Mouse (Mus musculus): Measurements from ENCODE around the gene Dpt. TPM values are rescaled to one million over a fixed set of nuclear protein-coding genes. Genes with fewer than 3 reads are reported as not detected.

Gene Dpt
- total and polyA plus RNA-seq, 3 experiments: not detected

GRCm38 (mm10) chr1:164756951-164757350 lies 39.5 kb upstream of the Dpt start:
- no peak overlapping the region for H3K27ac ChIP-seq (ENCODE audit: insufficient read depth, low read depth)
- dilution Hi-C loops (cut with MboI; ENCODE audit: extremely low pct_ligation_motif_present, extremely low pct_unique_long_range_greater_than_20kb, low sequenced_read_pairs) (no loop called here), in situ Hi-C loops (cut with MboI; ENCODE audit: low pct_ligation_motif_present, low pct_unique_long_range_greater_than_20kb, low sequenced_read_pairs) (no loop called here)
- TF ChIP-seq ZNF384 (IDR thresholded peaks at IDR 0.05; ENCODE audit: low read depth, low read length) (no peak), POLR2A (IDR thresholded peaks at IDR 0.05; ENCODE audit: low read depth, low read length) (no peak), KAT2A (IDR thresholded peaks at IDR 0.05; ENCODE audit: insufficient replicate concordance, low read length) (no peak), TBP (conservative IDR thresholded peaks at IDR 0.05; ENCODE audit: low read depth, low read length) (no peak), NRF1 (IDR thresholded peaks at IDR 0.05; ENCODE audit: low read depth, low read length) (no peak), ZKSCAN1 (IDR thresholded peaks at IDR 0.05; ENCODE audit: borderline replicate concordance, low read depth, low read length) (no peak), CTCF (conservative IDR thresholded peaks at IDR 0.05 in 1 of 2, IDR thresholded peaks at IDR 0.05 in 1 of 2; ENCODE audit: low read depth in 2 of 2, low read length in 2 of 2) (no peak), USF2 (conservative IDR thresholded peaks at IDR 0.05; ENCODE audit: low read depth, low read length) (no peak), RCOR1 (conservative IDR thresholded peaks at IDR 0.05; ENCODE audit: low read depth, low read length) (no peak), MEF2A (IDR thresholded peaks at IDR 0.05; ENCODE audit: borderline replicate concordance, low read depth, low read length) (no peak), MAX (IDR thresholded peaks at IDR 0.05; ENCODE audit: low read length) (no peak), GABPA (IDR thresholded peaks at IDR 0.05; ENCODE audit: insufficient replicate concordance, low read depth, low read length) (no peak), JUND (conservative IDR thresholded peaks at IDR 0.05; ENCODE audit: low read depth, low read length) (no peak), TCF12 (IDR thresholded peaks at IDR 0.05; ENCODE audit: low read depth, low read length) (no peak), ELF1 (IDR thresholded peaks at IDR 0.05; ENCODE audit: low read depth, low read length) (no peak), CHD1 (IDR thresholded peaks at IDR 0.05; ENCODE audit: low read depth, low read length) (no peak), BHLHE40 (IDR thresholded peaks at IDR 0.05; ENCODE audit: low read depth, low read length) (no peak), SMC3 (IDR thresholded peaks at IDR 0.05; ENCODE audit: low read depth, low read length) (no peak), NELFE (IDR thresholded peaks at IDR 0.05; ENCODE audit: low read depth, low read length) (no peak)
- no peak overlapping the region for H3K9ac ChIP-seq (ENCODE audit: insufficient read depth, low read depth)
- no peaks in the 10 kb centered on the region for H3K79me2 ChIP-seq (replicated peaks; ENCODE audit: control insufficient read depth, extremely low read depth, insufficient read depth, poor library complexity, severe bottlenecking)
- H3K27me3 ChIP-seq (replicated peaks): no peaks in the 10 kb centered on the region
- H3K9me3 ChIP-seq (replicated peaks; ENCODE audit: low read length): no peaks in the 10 kb centered on the region
- H3K4me3 ChIP-seq (replicated peaks in 1 of 3; ENCODE audit: low read depth in 2 of 3, low read length in 2 of 3, poor library complexity in 1 of 3): no peak overlapping the region
- 0 out of 4 replicates have a peak, but pooled peaks cover 0 to 3% of the 10 kb centered on the region in 2 experiments for H3K4me1 ChIP-seq (ENCODE audit: control insufficient read depth in 1 of 2, insufficient read depth in 2 of 2)
- H3K36me3 ChIP-seq (replicated peaks in 1 of 2; ENCODE audit: control insufficient read depth in 1 of 2, insufficient read depth in 1 of 2, low read length in 1 of 2): no peaks in the 10 kb centered on the region
- H3K4me2 ChIP-seq (ENCODE audit: insufficient read depth, low read depth, poor library complexity, severe bottlenecking): no peak overlapping the region
- DNase-seq (ENCODE audit: extremely low read depth): no peak

- H3K4me3 ChIP-seq (replicated peaks in 1 of 3; ENCODE audit: low read depth in 2 of 3, low read length in 2 of 3, poor library complexity in 1 of 3): no peak overlapping the region
- H3K4me1 ChIP-seq (ENCODE audit: control insufficient read depth in 1 of 2, insufficient read depth in 2 of 2): 0 out of 4 replicates have a peak, but pooled peaks cover 0 to 3% of the 10 kb centered on the region in 2 experiments
- H3K79me2 ChIP-seq (replicated peaks; ENCODE audit: control insufficient read depth, extremely low read depth, insufficient read depth, poor library complexity, severe bottlenecking): no peaks in the 10 kb centered on the region
- in situ Hi-C loops (cut with MboI; ENCODE audit: low pct_ligation_motif_present, low pct_unique_long_range_greater_than_20kb, low sequenced_read_pairs): no loop called here
- no peak overlapping the region for H3K27ac ChIP-seq (ENCODE audit: insufficient read depth, low read depth)
- H3K9ac ChIP-seq (ENCODE audit: insufficient read depth, low read depth): no peak overlapping the region
- TF ChIP-seq ZMIZ1 (IDR thresholded peaks at IDR 0.05; ENCODE audit: low read depth, low read length) (no peak), MAX (IDR thresholded peaks at IDR 0.05; ENCODE audit: low read length) (no peak), ELF1 (IDR thresholded peaks at IDR 0.05; ENCODE audit: low read depth, low read length) (no peak), RAD21 (IDR thresholded peaks at IDR 0.05; ENCODE audit: low read depth, low read length) (no peak)
- H3K27me3 ChIP-seq (replicated peaks): no peaks in the 10 kb centered on the region
- H3K4me2 ChIP-seq (ENCODE audit: insufficient read depth, low read depth, poor library complexity, severe bottlenecking): no peak overlapping the region
- dilution Hi-C loops (cut with MboI; ENCODE audit: extremely low pct_ligation_motif_present, extremely low pct_unique_long_range_greater_than_20kb, low sequenced_read_pairs): no loop called here
- no peaks in the 10 kb centered on the region for H3K36me3 ChIP-seq (replicated peaks in 1 of 2; ENCODE audit: control insufficient read depth in 1 of 2, insufficient read depth in 1 of 2, low read length in 1 of 2)
- H3K9me3 ChIP-seq (replicated peaks; ENCODE audit: low read length): no peaks in the 10 kb centered on the region
- DNase-seq (ENCODE audit: extremely low read depth): no peak
These were observed 38.0 kb upstream of the Dpt start for GRCm38 (mm10) chr1:164758401-164758800.

Data from CH12.LX (cell line).